Mouse (Mus musculus) small intestine, adult 2 months (tissue): Measurements from ENCODE around the gene Brinp2.

Experiments
- CTCF ChIP-seq: fragments of 200-500 bp; IDR thresholded peaks from 2 replicates; pipeline ENCODE4 v1.5.1; 2012; ENCODE audit warnings: low read depth, mild to moderate bottlenecking, control low read depth, inconsistent platforms, low read length, moderate library complexity, mixed read lengths; ENCODE audit not compliant: insufficient replicate concordance, insufficient read length; ENCODE audit errors: extremely low read depth
- POLR2A ChIP-seq: fragments of 200-500 bp; IDR thresholded peaks from 2 replicates; pipeline ENCODE4 v1.6.1; 2012; ENCODE audit warnings: low read depth, mild to moderate bottlenecking, control low read depth, inconsistent platforms, low read length, moderate library complexity

DNA sequence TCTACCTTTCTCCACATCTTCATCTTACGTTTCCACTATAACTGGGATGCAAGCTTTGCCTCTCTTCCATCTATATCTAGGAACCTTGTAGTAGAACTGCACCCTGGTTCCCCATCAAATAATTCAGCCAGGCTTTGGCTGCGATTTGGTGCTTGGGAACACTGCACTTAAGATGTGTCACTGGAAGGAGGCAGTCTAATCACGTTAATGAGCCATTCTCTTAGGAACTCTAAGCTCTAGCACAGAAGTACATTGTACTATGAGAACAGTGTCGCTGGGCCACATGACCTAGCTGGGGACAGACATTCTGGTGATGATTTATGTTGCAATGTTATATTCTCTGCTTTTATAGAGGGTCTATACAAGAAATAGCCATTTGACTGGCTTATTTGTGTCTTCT lies 117.4 kb downstream of the Brinp2 start:
- TF ChIP-seq POLR2A (no peak), CTCF (no peak)
